Mouse (Mus musculus) neural tube, embryonic 12.5 days (tissue): ENCODE measurements around the gene Nop14. TPM values are rescaled to one million over a fixed set of nuclear protein-coding genes. Genes with fewer than 3 reads are reported as not detected.

Source experiments
- ATAC-seq: fragments of 200-750 bp; cut with Nextera tagmentation; 2 replicates; pipeline ENCODE4 v1.8.0; 2017; ENCODE audit warnings: low read depth, mild to moderate bottlenecking, moderate TSS enrichment, moderate library complexity; ENCODE audit not compliant: low FRiP score
- H3K27ac ChIP-seq: fragments of 300-500 bp; sonication (generic); 2 replicates; pipeline ENCODE4 v1.5.1; 2016
- H3K27me3 ChIP-seq: fragments of 300-500 bp; sonication (generic); replicated peaks from 2 replicates; pipeline ENCODE4 v1.6.1; 2016; ENCODE audit warnings: mild to moderate bottlenecking
- H3K36me3 ChIP-seq: fragments of 300-500 bp; sonication (generic); 2 replicates; pipeline ENCODE4 v1.6.1; 2016; ENCODE audit warnings: mild to moderate bottlenecking
- H3K4me1 ChIP-seq: fragments of 300-500 bp; sonication (generic); 2 replicates; pipeline ENCODE4 v1.6.1; 2016
- H3K4me2 ChIP-seq: fragments of 300-500 bp; sonication (generic); replicated peaks from 2 replicates; pipeline ENCODE4 v1.6.1; 2016; ENCODE audit warnings: mild to moderate bottlenecking
- H3K4me3 ChIP-seq: fragments of 300-500 bp; sonication (generic); 2 replicates; pipeline ENCODE4 v1.5.1; 2016
- H3K9ac ChIP-seq: fragments of 300-500 bp; sonication (generic); 2 replicates; pipeline ENCODE4 v1.6.1; 2016; ENCODE audit warnings: mild to moderate bottlenecking
- H3K9me3 ChIP-seq: fragments of 300-500 bp; sonication (generic); 2 replicates; pipeline ENCODE4 v1.6.1; 2016; ENCODE audit warnings: mild to moderate bottlenecking
- WGBS: fragments of 180-500 bp; shearing (Covaris S2); methylation state at CpG from one replicate; pipeline ENCODE4 v1.1.7; 2016; 5-methylcytosine and 5-hydroxymethylcytosine counted together
- polyA plus RNA-seq: library from polyadenylated mRNA; unstranded; fragments of >200 nt; fragmentation: Nextera tagmentation; extraction: Ambion mirVana; gene quantifications from 2 replicates; pipeline ENCODE4 v1.2.1, GENCODE M21; 2016

Nop14 gene
- 23.4 and 25.3 TPM in 2 replicates for polyA plus RNA-seq

DNA sequence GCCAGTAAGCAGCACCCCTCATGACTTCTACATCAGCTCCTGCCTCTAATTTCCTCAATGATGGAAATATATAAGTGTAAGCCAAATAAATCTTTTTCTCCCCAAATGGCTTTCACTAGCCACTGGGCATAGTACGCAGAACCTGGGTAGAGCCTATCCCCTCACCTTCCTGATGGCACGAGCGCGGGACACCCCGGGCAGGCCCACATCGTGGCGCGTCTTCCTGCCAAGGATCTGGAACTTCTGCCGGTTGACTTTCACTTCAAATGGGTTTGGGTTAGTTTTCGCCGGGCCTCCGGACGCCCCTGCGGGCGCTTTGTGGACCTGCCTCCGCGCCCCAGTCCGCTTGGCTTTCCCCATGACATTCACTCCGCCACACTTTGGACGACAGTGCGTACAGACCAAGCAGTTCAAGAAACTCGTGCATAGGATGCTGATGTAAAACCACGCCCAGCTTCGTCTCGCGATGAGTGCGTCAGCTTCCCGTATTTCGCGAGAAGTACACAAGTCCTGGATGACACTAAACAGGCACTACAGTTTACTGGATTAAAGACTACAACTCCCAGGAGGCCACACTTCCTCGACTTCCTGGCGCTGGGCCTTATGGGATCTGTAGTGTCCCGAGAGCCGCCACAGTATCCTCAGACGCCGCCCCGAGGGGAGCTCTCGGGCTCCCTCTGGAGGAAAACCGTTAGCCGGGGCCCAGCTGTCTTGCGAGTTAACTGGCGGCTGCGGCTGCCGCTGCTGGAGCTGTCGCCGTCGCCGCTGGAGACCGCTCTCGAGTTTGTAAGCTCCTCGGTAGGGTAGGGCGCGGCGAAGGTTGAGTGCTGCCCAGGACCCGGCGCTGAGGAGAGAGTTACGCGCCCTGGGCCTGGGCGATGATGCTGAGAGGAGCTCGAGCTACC is at the start of gene Nop14, which contains the start of gene Grk4:
Gene Nop14 (minus strand): TSS at position 463 of the 905 bp plus-strand sequence.
Gene Grk4 (plus strand): TSS at position 694 of the 905 bp plus-strand sequence.
- no peaks in the 10 kb centered on the region for H3K9me3 ChIP-seq
- no peaks in the 10 kb centered on the region for H3K27me3 ChIP-seq
- peak within 1 kb of the TSS; percentile 65 for H3K9ac ChIP-seq
- H3K36me3 ChIP-seq = peaks cover 24% of the 10 kb centered on the region
- H3K27ac ChIP-seq = peak within 1 kb of the TSS; percentile 59
- H3K4me2 ChIP-seq = peak within 1 kb of the TSS; percentile 75
- WGBS = under 1% methylated on average over 60 of the region's 60 CpGs
- H3K4me1 ChIP-seq = peaks cover 8% of the 10 kb centered on the region
- ATAC-seq = peak; percentile 100
- H3K4me3 ChIP-seq = peak within 1 kb of the TSS; percentile 68

DNA sequence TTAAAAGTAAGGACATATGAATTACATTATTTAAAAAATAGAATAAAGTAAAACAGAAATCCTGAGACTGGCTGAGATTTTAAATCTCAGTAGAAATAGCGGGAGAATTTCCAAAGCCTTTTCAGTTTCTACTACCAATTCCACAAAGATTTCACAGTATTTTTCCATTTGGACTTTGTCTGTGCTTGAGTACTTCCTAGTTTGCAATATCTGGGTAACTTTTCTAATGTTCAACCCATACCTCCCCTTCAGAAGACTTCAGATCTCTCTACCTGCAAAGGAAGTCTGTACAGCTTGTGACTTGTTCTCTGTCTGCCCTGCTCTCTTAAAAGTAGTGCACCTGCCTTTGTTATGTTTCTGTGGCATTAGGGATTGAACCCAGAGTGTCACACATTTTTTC is 48.5 kb upstream of the Nop14 start:
- H3K4me2 ChIP-seq = no peak overlapping the region
- no peaks in the 10 kb centered on the region for H3K9me3 ChIP-seq
- 94% methylated on average over 1 of the region's 1 CpGs for WGBS
- no peak overlapping the region for H3K27ac ChIP-seq
- ATAC-seq = no peak
- H3K36me3 ChIP-seq = no peaks in the 10 kb centered on the region
- no peak overlapping the region for H3K4me3 ChIP-seq
- H3K9ac ChIP-seq = no peak overlapping the region
- H3K27me3 ChIP-seq = no peaks in the 10 kb centered on the region
- H3K4me1 ChIP-seq = no peaks in the 10 kb centered on the region

- WGBS = 89% methylated on average over 5 of the region's 5 CpGs
- ATAC-seq = no peak
These were observed 35.6 kb upstream of the Nop14 start for GRCm38 (mm10) chr5:34695521-34695920.

GRCm38 (mm10) chr5:34692782-34693181 is 32.8 kb upstream of the Nop14 start:
- H3K4me2 ChIP-seq = no peak overlapping the region
- H3K27me3 ChIP-seq = no peaks in the 10 kb centered on the region
- no peaks in the 10 kb centered on the region for H3K4me1 ChIP-seq
- H3K9me3 ChIP-seq = no peaks in the 10 kb centered on the region
- WGBS = 72% methylated on average over 2 of the region's 2 CpGs
- H3K4me3 ChIP-seq = no peak overlapping the region
- no peak overlapping the region for H3K9ac ChIP-seq
- H3K27ac ChIP-seq = no peak overlapping the region
- no peaks in the 10 kb centered on the region for H3K36me3 ChIP-seq
- no peak for ATAC-seq

More at GRCm38 (mm10) chr5:34695521-34695920, 35.6 kb upstream of the Nop14 start:
- no peaks in the 10 kb centered on the region for H3K27me3 ChIP-seq
- no peak overlapping the region for H3K4me2 ChIP-seq
- H3K9me3 ChIP-seq = no peaks in the 10 kb centered on the region
- H3K27ac ChIP-seq = no peak overlapping the region
- no peaks in the 10 kb centered on the region for H3K4me1 ChIP-seq
- no peak overlapping the region for H3K9ac ChIP-seq
- no peaks in the 10 kb centered on the region for H3K36me3 ChIP-seq
- H3K4me3 ChIP-seq = no peak overlapping the region

- Histone ChIP-seq H3K4me3 (no peak overlapping the region), H3K27ac (no peak overlapping the region), H3K9ac (no peak overlapping the region), H3K4me1 (no peaks in the 10 kb centered on the region), H3K9me3 (no peaks in the 10 kb centered on the region), H3K4me2 (no peak overlapping the region), H3K27me3 (no peaks in the 10 kb centered on the region), H3K36me3 (no peaks in the 10 kb centered on the region)
- 93% methylated on average over 1 of the region's 1 CpGs for WGBS
- ATAC-seq = no peak
These were observed 29.9 kb upstream of the Nop14 start for GRCm38 (mm10) chr5:34689868-34690267.

DNA sequence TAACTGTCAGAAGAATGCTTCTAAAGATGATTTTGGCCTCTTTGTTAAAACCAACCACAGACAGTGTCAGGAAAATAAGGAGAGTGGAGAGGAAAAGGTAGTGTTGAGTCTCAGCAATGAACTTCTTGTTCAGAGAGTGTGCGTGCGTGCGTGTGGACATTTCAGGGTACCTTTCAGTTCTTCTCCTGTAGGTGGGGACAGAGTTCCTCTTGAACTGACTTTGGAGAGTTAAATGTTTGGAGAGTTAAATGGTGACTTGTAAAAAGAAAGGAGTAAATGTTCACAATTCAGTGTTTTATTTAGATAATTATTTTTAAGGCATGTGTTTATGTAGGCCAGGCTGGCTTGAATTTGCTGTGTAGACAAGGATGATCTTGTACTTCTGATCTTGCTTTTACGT is 10.3 kb upstream of the Nop14 start:
- no peak for ATAC-seq
- H3K36me3 ChIP-seq = no peaks in the 10 kb centered on the region
- H3K9ac ChIP-seq = no peak overlapping the region
- H3K9me3 ChIP-seq = no peaks in the 10 kb centered on the region
- H3K4me1 ChIP-seq = no peaks in the 10 kb centered on the region
- H3K27ac ChIP-seq = no peak overlapping the region
- H3K4me2 ChIP-seq = no peak overlapping the region
- H3K27me3 ChIP-seq = no peaks in the 10 kb centered on the region
- H3K4me3 ChIP-seq = no peak overlapping the region
- WGBS = 82% methylated on average over 4 of the region's 4 CpGs

DNA sequence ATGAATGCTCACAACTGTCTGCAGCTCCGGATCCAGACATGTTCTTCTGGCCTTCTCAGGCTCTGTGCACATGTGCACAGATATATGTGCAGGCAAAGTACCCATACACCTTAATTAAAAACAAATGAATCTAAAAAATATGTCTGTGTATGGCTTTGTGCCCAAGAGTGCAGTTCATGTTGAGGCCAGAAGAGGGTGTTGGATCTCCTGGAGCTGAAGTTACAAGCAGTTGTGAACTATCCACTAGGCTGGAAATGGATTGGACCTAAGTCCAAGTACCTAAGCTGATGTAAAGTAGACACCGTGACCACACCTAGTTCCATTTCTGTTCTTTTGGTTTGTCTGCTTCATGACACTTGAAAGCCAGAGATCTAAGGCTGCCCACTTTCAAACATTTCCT is 9.5 kb upstream of the Nop14 start:
- WGBS = 80% methylated on average over 2 of the region's 2 CpGs
- ATAC-seq = no peak
- Histone ChIP-seq H3K9me3 (no peaks in the 10 kb centered on the region), H3K27ac (no peak overlapping the region), H3K36me3 (no peaks in the 10 kb centered on the region), H3K27me3 (no peaks in the 10 kb centered on the region), H3K4me2 (no peak overlapping the region), H3K4me3 (no peak overlapping the region), H3K9ac (no peak overlapping the region), H3K4me1 (no peaks in the 10 kb centered on the region)

DNA sequence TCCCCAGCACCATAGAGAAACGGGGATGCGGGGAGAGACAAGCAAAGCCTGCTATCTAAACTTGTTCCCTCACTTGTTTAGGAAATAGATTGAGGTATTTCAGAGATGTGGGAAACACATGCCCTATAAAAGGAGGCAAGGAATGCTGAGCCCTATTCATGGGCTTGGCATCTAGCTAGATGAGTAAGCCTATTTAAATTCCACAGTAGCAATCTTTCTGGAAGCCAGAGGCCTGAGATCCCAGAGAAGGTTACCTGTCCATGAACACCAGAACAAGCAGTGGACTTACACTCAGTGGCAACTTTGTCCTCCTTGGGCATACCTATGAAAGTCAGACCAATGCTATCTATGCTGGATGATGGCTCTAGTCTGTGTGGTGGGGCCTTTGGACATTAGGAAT is 3.3 kb upstream of the Nop14 start:
- peaks cover 8% of the 10 kb centered on the region for H3K4me1 ChIP-seq
- no peak overlapping the region for H3K27ac ChIP-seq
- H3K4me2 ChIP-seq = no peak overlapping the region
- no peak overlapping the region for H3K4me3 ChIP-seq
- no peaks in the 10 kb centered on the region for H3K36me3 ChIP-seq
- no peaks in the 10 kb centered on the region for H3K9me3 ChIP-seq
- 93% methylated on average over 2 of the region's 2 CpGs for WGBS
- H3K27me3 ChIP-seq = no peaks in the 10 kb centered on the region
- ATAC-seq = no peak
- no peak overlapping the region for H3K9ac ChIP-seq

GRCm38 (mm10) chr5:34661909-34662308 is 2.0 kb upstream of the Nop14 start:
- Histone ChIP-seq H3K27ac (no peak overlapping the region), H3K4me2 (no peak overlapping the region), H3K36me3 (peaks cover 7% of the 10 kb centered on the region; the same call in 1 of the 2 replicates), H3K27me3 (no peaks in the 10 kb centered on the region), H3K4me1 (peaks cover 8% of the 10 kb centered on the region), H3K4me3 (no peak overlapping the region), H3K9me3 (no peaks in the 10 kb centered on the region), H3K9ac (no peak overlapping the region)
- WGBS = 80% methylated on average over 4 of the region's 4 CpGs
- no peak for ATAC-seq

DNA sequence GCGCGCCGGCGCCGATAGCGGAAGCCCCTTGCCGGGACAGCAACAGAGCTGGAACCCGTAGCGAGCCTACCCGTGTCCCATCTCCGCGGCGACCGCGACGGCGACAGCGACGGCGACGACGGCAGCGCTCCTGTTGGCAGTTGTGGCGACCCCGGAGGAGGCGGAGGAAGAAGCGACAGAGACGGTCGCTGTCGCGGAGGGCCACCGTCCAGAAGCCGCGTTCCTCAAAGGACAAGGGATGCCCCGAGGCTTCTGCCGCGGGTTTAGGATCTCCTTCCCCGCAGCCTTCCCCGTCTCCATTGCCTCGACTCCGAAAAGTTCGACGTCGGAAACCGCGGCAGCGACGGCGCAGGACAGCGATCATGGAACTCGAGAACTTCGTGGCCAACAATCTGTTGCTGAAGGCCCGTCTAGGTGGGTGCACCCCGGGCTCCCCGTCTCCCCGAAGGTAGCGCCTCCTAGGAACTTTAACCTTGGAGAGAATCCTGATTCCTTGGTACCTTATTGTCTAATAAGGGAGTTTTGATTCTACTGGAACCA is 713 bp upstream of the Nop14 start:
- 1% methylated on average over 56 of the region's 57 CpGs for WGBS
- H3K27me3 ChIP-seq = no peaks in the 10 kb centered on the region
- peak; percentile 3; the same call in 1 of the 2 replicates for ATAC-seq

DNA sequence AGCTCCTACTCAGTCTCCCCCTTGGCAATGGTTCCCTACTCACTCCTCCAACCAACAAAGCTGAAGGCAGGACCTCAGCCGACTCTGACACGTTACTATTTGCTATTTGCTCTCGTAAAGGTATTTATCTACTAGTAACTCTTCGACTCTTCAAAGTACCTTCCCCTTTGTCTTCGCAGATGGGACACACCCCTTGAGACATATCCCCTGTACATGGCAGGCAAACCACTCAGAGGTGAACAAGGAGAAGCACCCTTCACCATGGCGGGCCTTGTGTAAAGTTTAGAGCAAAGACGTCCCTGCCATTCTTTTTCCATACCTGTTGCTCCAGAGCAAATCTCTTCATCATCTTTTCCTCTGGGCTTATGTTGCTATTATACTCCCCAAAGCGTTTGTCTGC is 2.4 kb downstream of the Nop14 start:
- WGBS = 91% methylated on average over 8 of the region's 8 CpGs
- no peak overlapping the region for H3K4me3 ChIP-seq
- no peak overlapping the region for H3K4me2 ChIP-seq
- no peak overlapping the region for H3K27ac ChIP-seq
- H3K36me3 ChIP-seq = peaks cover 43% of the 10 kb centered on the region
- H3K9me3 ChIP-seq = no peaks in the 10 kb centered on the region
- no peaks in the 10 kb centered on the region for H3K27me3 ChIP-seq
- ATAC-seq = no peak
- no peak overlapping the region for H3K9ac ChIP-seq
- peaks cover 8% of the 10 kb centered on the region for H3K4me1 ChIP-seq

More for the DNA sequence above, 713 bp upstream of the Nop14 start:
- Histone ChIP-seq H3K27ac (peak overlapping the region; percentile 59), H3K9me3 (no peaks in the 10 kb centered on the region), H3K4me3 (peak overlapping the region; percentile 68), H3K4me1 (peaks cover 8% of the 10 kb centered on the region), H3K9ac (peak overlapping the region; percentile 65), H3K4me2 (peak overlapping the region; percentile 75), H3K36me3 (peaks cover 17% of the 10 kb centered on the region)

DNA sequence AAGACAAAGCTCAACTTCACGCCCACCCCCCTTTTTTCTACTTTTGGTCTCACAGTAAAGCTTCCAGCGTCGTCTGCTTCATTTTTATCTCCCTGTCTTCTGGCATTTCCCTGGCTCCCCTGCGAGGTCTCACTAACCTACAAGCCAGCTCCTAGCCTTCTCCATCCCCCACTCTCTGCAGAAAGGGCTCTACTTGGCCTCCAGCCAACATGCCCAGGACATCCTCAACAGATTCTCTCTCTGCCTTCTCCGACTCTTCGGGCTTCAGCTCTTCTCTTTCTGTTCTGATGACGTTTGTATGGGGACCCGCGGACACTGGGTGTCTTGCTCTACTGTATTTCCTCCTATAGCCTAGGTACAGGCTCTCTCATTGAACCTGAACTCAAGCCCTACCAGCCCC is 5.1 kb downstream of the Nop14 start:
- WGBS = 88% methylated on average over 9 of the region's 9 CpGs
- no peak overlapping the region for H3K4me2 ChIP-seq
- peaks cover 8% of the 10 kb centered on the region for H3K4me1 ChIP-seq
- ATAC-seq = no peak
- H3K4me3 ChIP-seq = no peak overlapping the region
- peaks cover 70% of the 10 kb centered on the region for H3K36me3 ChIP-seq
- H3K9me3 ChIP-seq = no peaks in the 10 kb centered on the region
- no peak overlapping the region for H3K9ac ChIP-seq
- H3K27me3 ChIP-seq = no peaks in the 10 kb centered on the region
- H3K27ac ChIP-seq = no peak overlapping the region
